Mouse (Mus musculus): ENCODE measurements around the gene Rps6kc1.
"Not testable (repeated sequence)": the region's sequence is repeated elsewhere in the genome, so short reads cannot be mapped to it uniquely, and the experiment has no call there.

The Rps6kc1 gene

GRCm38 (mm10) chr1:190911415-190912123 lies at the start of gene Rps6kc1:
Gene Rps6kc1, minus strand, starts transcription at chr1:190911770.
- DNase-seq (ENCODE audit: low read depth): no peak

- DNase-seq (ENCODE audit: low read depth): no peak
These were observed 47.3 kb upstream of the Rps6kc1 start for GRCm38 (mm10) chr1:190958821-190959220.

- DNase-seq (ENCODE audit: low read depth): no peak
These were observed 41.4 kb upstream of the Rps6kc1 start for GRCm38 (mm10) chr1:190953009-190953408.

GRCm38 (mm10) chr1:190951014-190951413 lies 39.4 kb upstream of the Rps6kc1 start:
- DNase-seq (ENCODE audit: low read depth): peak; percentile 8

- DNase-seq (ENCODE audit: low read depth): no peak
These were observed 37.3 kb upstream of the Rps6kc1 start for GRCm38 (mm10) chr1:190948846-190949245.

GRCm38 (mm10) chr1:190948439-190948838 lies 36.9 kb upstream of the Rps6kc1 start:
- no peak for DNase-seq (ENCODE audit: low read depth)

GRCm38 (mm10) chr1:190947986-190948385 lies 36.4 kb upstream of the Rps6kc1 start:
- DNase-seq (ENCODE audit: low read depth): no peak

GRCm38 (mm10) chr1:190944109-190944760 lies 32.7 kb upstream of the Rps6kc1 start:
- peak; percentile 74 for DNase-seq (ENCODE audit: low read depth)

- DNase-seq (ENCODE audit: low read depth): no peak
These were observed 28.2 kb upstream of the Rps6kc1 start for GRCm38 (mm10) chr1:190939803-190940202.

- peak; percentile 6 for DNase-seq (ENCODE audit: low read depth)
These were observed 18.6 kb upstream of the Rps6kc1 start for GRCm38 (mm10) chr1:190930181-190930580.

GRCm38 (mm10) chr1:190929010-190929695 lies 17.6 kb upstream of the Rps6kc1 start:
- DNase-seq (ENCODE audit: low read depth): peak; percentile 51

- peak; percentile 98 for DNase-seq (ENCODE audit: low read depth)
These were observed 16.9 kb upstream of the Rps6kc1 start for GRCm38 (mm10) chr1:190928370-190929009.

GRCm38 (mm10) chr1:190927751-190928369 lies 16.3 kb upstream of the Rps6kc1 start:
- peak; percentile 47 for DNase-seq (ENCODE audit: low read depth)

- no peak for DNase-seq (ENCODE audit: low read depth)
These were observed 15.7 kb upstream of the Rps6kc1 start for GRCm38 (mm10) chr1:190927311-190927710.

GRCm38 (mm10) chr1:190924812-190925211 lies 13.2 kb upstream of the Rps6kc1 start, which contains the start of gene Angel2:
Gene Angel2, plus strand, starts transcription at chr1:190925112.
- DNase-seq (ENCODE audit: low read depth): not testable (repeated sequence)

GRCm38 (mm10) chr1:190919725-190920469 lies 8.3 kb upstream of the Rps6kc1 start:
- no peak for DNase-seq (ENCODE audit: low read depth)

GRCm38 (mm10) chr1:190918938-190919337 lies 7.4 kb upstream of the Rps6kc1 start:
- DNase-seq (ENCODE audit: low read depth): no peak

- no peak for DNase-seq (ENCODE audit: low read depth)
These were observed 1.1 kb upstream of the Rps6kc1 start for GRCm38 (mm10) chr1:190912623-190913022.

- no peak for DNase-seq (ENCODE audit: low read depth)
These were observed 734 bp downstream of the Rps6kc1 start for GRCm38 (mm10) chr1:190910836-190911235.

GRCm38 (mm10) chr1:190904714-190905113 lies 6.9 kb downstream of the Rps6kc1 start:
- DNase-seq (ENCODE audit: low read depth): no peak

GRCm38 (mm10) chr1:190904136-190904535 lies 7.4 kb downstream of the Rps6kc1 start:
- DNase-seq (ENCODE audit: low read depth): no peak
